Mouse (Mus musculus) megakaryocyte, embryonic 14.5 days (primary cell): Measurements from ENCODE around the gene Sema3f.

Source experiments
- FLI1 ChIP-seq: IDR thresholded peaks from 2 replicates; pipeline ENCODE4 v1.6.1; 2012; ENCODE audit warnings: low read length, inconsistent platforms, mixed read lengths
- GATA1 ChIP-seq: IDR thresholded peaks from 3 replicates; pipeline ENCODE4 v1.6.1; 2012; ENCODE audit warnings: mixed read lengths, low read length, inconsistent platforms, borderline replicate concordance

GRCm38 (mm10) chr9:107734567-107734971 lies 24.3 kb upstream of the Sema3f start:
- TF ChIP-seq FLI1 (no peak), GATA1 (no peak)
